Mouse (Mus musculus) monocyte, adult 2 months (primary cell): ENCODE results near the gene Tspan31.
A peak's percentile ranks its signal among the peaks of the same experiment; 100 is the strongest.
"Not testable (repeated sequence)": the region's sequence is repeated elsewhere in the genome, so short reads cannot be mapped to it uniquely, and the experiment has no call there.

Source experiments
- DNase-seq, 2 experiments: peaks; one replicate each; pipeline ENCODE4 v3.0.0; 2022; ENCODE audit warnings: low spot score in 2 of 2, low read depth in 1 of 2

Gene Tspan31

DNA sequence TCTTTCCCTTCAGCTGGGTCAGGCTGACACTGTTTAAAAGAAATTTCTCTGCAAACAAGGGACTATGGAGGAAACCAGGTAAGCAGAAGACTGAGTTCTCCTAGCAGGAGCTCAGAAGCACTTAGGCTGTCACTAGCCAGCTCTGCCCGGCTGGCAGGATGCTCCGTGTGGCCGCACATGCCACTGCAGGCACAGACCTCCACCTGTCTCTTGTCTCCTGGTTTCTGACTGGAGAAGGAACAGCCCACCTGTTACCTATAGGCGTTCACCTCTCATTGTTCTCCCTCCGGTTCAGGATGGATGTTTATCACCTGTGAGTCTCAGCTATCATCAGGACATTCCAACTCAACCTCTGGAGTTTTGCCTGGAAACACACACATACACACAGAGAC is 13.8 kb upstream of the Tspan31 start:
- DNase-seq = no peak

DNA sequence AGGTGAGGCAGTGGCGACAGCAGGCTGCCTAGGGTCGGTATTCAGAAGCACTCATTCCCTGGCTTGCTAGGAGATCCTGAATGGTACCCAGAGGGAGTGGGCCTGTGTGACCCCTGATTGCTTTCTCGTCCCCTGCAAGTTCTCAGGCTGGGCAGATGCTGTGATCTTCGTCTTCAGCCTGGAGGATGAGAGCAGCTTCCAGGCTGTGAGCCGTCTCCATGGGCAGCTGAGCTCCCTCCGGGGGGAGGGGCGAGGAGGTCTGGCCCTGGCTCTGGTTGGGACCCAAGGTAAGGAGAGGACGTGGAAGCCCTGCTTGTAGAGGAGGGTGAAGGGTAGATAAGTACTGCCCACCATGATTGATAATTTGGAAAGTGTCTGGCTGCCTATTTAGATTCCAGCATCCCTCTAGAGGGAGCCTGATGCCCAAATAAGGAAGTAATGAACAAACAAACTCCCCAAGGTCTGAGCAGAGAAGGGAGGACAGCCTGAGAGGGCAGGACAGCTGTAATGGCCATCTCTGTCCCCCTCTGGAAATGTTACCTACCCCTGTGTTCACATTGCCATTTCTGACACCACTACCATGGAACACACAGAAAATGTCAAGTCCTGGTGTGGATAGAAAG is 13.3 kb upstream of the Tspan31 start:
- no peak for DNase-seq

DNA sequence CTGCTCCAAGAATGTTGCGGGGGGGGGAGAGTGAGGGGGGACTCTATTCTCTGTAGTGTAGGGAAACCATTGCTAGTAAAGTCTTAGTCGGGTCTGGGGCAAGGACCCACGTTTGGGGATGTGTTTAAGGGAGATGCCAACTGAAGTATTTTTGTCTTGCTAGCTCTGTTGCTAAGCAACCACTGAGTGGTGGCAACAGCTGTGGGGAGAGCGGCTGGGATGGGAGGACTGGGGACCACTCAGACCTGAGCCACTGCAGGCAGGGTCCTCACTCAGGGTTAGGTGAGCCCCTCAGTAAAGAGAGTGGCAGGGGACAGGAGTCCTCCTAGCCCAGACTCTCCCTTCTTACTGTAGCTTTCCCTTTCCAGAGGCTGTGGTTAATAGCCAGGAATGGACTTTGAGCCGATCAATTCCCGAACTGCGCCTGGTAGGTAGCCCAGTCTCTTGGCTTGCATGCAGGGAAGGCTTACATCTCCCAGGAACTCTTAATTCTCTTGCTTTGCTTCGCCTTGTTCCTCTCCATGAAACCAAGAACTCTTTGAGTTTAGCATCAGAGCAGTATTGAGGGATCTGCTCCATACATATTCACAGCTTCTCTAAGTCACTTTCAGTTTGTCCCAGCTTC is 12.0 kb upstream of the Tspan31 start:
- no peak for DNase-seq

DNA sequence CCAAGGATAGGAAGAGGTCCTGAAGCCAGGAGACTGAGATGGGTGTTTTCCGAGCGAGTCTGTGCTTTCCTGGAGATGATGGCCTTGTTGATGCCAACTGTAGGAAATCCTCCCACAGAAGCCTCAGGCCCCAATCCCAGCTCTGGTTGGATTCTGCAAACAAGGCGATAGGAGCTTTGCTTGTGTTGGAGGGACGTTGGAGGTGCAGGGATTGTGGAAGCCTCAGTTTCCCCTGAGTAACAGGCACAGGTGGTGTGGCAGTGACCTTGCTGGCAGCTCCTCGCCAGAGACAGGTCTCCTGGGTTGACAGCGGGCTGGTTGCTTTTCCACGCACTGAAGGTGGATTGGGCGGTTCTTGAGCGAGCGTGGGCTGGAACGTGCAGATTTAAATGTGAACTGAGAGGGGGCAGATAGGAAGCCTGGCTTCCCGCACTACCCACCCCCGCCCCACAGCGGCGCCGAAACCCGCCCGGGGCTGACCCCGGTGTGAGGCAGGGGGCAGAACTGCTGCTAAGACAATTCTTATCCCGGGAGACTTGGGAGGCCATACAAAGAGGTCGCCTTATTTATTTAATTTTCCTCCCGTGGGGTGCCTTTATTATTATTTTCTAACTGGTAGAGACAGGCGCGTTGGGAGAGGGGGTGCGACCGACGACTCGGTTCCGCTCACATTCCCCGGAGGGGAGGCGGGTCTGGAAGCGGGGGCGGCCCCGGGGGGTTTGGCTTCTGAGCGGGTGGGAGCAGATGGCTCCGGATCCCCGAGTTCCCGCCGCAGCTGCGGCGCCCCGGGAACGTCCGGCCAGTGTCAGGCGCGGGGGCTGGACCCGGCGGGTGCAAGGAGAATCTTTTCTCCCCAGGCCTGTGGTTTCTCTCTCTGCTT is 11.1 kb upstream of the Tspan31 start:
- DNase-seq = no peak

DNA sequence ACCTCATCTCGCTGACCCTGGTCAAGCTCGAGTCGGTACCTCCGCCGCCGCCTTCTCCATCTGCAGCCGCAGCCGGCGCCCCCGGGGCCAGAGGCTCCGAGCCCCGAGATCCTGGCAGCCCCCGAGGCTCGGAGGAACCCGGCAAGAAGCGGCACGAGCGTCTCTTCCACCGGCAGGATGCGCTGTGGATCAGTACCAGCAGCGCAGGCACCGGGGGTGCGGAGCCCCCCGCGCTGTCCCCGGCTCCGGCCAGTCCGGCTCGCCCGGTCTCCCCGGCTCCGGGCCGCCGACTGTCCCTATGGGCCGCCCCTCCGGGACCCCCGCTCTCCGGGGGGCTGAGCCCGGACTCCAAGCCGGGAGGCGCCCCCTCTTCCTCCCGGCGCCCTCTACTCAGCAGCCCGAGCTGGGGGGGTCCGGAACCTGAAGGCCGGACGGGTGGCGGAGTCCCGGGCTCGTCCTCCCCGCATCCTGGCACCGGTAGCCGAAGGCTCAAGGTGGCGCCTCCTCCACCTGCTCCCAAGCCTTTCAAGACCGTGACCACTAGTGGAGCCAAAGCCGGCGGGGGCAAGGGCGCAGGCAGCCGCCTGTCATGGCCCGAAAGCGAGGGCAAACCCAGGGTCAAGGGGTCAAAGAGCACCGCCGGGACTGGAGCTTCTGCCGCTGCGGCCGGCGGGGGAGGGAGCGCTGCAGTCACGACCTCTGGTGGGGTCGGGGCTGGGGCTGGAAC is 9.8 kb upstream of the Tspan31 start:
- DNase-seq = no peak

DNA sequence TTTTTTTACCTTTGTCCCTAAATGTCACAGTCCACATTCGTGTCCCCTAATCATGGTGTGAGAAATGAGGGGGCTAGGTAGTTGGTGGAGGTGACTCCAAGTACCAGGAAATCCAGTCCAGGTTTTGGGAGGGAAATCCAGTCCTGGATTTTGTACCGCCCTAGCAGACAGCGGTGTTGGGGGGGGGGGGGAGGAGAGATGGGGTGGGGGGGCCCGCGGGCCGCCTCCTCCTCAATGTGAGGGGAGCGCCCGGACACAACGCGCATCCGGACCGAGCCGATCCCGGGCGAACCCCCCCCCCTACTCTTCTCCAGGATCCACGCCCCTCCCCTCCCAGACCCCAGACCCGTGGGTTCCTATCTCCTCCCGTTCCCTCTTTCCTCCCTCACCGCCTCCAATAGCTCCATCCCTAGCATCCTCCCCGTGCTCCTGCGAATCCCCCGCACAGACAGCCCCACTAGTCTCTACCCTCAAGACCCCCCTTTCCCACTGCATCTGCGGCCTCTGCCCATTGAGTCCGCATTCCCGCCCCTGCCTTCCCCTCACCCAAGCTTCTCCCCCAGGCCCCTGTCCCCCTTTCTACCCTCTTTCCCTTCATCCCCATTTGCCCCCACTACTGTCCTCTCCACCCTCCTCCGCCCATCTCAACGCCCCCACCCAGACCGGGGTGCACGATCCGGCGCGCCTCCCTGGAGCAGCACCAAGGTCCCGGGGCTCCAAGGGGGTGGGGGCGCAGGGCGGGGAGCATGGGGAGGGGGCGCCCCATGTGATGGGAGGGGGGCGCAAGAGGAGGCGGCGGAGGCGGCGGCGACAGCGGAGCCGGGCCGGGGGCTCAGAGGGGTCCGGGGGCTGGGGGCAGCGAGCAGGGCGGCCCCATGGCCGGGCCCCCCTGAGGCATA is 8.9 kb upstream of the Tspan31 start:
- DNase-seq = no peak

DNA sequence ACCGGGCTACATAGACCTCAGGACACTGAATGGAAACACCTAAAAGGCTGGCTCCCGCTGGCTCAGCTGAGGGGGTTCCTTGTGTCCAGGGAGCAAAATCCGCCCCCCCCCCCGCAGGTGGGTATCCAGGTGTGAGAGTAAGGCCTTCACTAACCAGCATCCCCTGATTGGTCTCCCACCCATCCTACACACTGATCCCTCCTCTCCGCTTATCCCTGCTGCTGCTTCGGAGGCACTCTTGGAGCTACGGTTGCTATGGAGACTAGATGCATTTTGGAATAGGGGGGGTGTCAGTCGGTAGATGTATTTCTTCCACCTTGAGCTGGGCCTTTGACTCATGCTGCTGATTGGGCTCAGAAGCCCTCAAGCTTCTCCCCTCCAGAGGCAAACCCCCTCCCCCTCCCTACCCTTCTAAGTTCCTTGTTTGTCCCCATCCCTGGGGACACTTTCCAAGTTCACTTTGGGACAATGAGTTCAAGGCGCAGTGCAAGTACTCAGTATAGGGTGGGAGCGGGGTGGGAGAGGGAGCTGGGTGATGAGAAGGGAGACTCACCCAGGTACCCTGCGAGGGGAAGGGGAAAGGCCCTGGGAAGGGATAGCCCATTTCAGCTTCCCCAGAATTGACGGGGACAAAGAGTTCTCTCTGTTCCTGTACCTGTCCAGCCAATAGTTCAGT is 8.1 kb upstream of the Tspan31 start:
- DNase-seq = no peak

DNA sequence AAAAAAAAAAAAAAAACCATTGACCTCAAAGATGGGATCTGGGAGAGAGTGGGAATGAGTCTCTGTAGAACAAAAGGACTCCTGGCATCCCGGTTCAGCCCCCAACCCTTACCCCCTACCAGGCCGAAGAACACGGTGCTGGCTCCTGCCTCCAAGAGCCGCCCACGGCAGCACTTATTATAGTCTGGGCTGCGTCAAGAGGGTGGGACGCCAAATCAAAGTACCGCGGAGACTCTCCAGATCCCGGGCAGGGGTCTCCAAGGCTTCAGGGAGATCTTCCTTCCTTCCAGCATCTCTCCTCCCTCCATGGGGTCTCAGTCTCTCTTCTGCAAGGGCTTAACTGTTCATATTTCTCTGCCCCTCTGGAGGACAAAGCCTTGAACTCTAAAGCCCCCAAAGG is 7.5 kb upstream of the Tspan31 start:
- no peak for DNase-seq

DNA sequence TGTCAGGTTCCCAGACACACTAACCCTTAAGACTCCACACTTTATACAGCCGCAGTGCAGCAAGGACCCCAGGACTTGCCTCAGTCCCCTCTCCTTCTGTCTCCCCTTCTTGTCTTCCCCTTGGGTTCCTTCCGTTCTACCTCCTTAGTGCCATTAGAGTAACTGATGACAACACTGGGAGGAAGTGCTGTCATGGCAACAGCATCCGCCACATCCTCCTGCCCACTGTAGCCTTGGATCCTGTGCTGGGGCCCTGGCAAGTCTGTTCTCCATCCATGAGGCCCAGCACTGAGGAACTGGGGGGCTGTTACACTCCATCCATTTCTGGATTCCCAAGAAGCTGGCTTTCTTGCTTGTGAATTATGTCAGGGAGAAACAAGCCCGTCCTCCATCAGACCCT is 6.0 kb upstream of the Tspan31 start:
- DNase-seq = peak in 1 of 2 experiments; percentile 16

DNA sequence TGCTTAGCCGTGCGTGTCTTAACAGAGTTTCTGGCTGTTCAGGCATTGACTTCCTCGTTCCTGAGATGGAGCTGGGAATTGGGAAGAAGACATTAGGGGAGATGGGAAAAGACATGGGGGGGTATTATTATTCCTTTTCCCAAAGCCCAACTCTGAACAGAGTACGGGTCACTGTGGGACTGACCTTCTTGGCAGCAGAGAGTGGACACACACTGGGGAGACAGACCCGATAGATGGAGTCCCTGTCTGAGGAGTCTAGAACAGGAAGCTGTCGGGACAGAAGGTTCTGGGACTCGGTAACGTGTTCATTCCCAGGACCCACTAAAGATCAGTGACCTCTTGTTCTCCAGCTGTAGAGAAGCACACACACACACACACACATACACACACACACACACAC is 5.6 kb upstream of the Tspan31 start:
- DNase-seq = no peak

DNA sequence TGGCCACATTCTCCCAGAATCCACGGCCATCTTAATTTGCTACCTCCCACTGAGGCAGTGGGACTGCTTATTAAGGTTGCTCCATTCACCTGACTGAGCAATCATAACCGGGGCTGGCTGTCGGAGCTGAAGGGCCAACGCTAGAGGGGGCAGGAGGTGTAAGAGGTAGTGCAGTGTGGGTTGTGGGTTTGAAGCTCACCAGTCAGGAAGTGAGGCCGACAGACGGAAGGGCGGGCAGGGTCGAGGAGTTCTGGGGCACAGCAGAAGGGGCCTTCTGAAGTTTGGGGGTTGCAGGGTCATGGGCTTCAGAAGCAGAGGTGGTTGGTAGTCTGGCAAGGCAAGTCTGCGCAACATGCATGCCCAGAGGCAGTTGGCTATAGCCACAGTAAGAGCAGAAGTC is 5.0 kb upstream of the Tspan31 start, which contains the start of gene Agap2:
Gene Agap2 (plus strand): TSS at position 205 of the 400 bp plus-strand sequence.
- peak in 1 of 2 experiments; percentile 33 for DNase-seq

DNA sequence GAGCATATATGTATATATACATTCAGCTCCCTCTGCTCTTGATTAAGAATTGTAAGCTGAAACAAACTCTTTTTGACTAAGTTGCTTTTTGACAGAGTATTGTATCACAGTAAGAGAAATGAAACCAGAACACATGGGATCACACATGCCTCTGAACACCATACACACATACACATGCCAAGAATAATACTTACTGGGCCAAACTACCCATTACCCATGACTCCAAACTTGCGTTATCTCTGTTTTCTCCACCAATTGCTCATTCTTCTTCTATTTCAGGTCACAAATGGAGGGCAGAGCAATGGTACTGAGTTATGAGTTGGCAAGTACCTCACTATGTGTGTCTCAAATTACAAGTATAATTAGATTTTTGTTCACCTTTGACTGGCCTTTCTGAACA is 3.9 kb upstream of the Tspan31 start:
- no peak for DNase-seq

DNA sequence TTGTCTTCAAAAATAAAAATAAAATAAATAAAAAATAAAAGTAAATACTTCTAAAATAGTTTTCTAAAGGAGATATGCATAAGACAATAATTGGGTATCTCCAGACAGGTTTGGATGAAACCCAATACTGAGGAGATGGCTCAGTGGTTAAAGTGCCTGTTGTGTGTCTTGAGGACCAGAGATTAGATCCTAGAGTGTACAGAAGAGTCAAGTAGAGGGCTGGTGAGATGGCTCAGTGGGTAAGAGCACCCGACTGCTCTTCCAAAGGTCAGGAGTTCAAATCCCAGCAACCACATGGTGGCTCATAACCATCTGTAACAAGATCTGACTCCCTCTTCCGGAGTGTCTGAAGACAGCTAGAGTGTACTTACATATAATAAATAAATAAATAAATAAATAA is 2.9 kb upstream of the Tspan31 start:
- not testable (repeated sequence) for DNase-seq

DNA sequence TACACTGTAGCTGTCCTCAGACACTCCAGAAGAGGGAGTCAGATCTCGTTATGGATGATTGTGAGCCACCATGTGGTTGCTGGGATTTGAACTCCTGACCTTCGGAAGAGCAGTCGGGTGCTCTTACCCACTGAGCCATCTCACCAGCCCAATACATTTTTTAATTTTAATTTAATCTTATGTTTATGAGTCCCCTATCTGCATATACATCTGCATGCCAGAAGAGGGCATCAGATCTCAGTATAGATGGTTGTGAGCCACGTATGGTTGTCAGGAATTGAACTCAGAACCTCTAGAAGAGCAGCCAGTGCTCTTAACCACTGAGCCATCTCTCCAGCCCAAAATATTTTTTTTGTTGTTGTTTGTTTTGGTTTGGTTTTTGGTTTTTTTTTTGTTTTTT is 2.2 kb upstream of the Tspan31 start:
- DNase-seq = not testable (repeated sequence)

DNA sequence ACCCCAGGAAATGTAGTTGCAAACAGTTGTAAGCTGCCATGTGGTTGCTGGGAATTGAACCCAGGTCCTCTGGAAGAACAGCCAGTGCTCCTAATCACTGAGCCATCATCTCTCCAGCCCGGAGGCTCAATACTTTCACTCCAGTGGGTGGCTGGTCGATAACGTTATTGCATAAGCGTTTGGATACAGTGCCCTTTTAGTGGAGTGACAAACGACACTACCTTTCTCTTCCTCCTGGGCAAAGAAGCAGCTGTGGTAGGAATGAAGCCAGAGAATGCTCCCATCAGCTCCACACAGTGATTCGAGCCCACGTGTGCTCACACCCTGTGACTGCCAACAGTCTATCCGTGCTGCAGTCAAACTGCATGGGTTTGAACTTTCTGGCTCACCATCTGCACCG is 1.1 kb upstream of the Tspan31 start:
- no peak for DNase-seq

DNA sequence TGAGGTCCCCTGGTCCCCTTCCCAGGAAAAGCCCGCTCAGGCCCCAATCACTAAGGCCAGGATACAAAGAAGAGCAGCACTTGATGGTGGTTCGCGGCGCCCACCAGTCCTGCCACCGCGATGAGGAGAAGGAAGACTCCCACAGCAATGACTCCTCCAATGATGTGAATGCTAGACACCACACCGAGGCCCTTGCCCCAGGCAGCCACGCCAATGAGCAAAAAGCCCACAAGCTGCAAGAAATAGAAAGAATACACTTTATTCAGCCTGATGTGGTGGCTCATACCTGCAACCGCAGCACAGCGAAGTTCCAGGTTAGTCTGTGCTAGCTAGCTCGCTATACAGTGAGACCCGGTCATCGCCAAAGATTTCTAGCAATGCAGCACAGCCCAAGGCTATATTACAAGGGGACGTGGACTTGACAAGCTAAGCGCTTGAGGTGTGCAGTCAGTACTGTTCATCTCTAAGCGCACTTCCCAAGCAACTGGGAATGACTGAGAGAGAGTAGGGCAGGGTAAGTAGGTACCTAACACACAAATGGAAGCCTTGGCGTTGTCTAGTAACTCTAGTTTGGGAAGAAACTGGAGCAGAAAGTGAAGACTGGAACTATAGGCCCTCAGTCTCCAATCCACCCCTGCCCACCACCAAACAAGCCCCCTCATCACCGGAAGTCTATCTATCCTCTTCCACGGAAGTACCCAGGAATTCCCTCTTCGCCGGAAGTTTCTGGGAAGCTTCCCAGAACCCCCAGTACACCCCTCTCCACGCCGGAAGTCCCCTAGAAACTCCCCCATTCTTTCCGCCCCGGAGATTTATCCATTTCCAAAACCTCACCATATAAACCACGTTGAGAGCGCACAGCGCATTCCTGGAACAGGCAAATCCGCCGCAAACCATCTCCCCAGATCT is 529 bp downstream of the Tspan31 start:
- no peak for DNase-seq

DNA sequence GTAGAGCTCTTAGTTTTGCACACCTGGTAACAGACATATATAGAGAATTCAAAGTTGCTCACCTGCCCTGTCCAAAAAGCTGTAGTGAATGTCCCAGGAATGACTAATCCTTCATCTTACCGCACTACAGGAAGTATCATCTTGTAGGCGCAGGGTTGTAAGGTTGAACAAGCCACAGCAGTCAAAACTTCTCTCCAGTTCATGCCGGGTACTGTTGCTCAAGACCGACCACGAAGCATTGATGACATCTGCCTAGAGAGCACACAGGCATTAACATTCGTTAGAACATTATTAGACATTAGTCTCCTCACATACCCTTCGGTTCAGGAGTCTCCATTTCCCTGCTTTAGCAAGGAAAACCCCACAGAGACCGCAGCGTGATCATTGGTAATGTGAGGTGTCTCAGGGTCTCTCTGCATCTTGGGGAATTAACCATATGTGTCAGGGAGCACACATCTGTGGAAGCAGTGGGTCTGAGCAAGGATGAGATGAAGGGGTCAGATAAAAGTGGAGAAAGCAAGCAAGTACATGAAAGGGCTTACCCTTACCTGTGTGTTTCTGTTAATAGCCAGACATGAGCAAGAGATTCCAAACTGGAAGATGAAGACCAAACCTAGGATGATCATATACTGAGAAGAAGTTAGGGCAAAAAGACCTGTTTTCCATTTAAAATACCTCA is 1.6 kb downstream of the Tspan31 start:
- no peak for DNase-seq

DNA sequence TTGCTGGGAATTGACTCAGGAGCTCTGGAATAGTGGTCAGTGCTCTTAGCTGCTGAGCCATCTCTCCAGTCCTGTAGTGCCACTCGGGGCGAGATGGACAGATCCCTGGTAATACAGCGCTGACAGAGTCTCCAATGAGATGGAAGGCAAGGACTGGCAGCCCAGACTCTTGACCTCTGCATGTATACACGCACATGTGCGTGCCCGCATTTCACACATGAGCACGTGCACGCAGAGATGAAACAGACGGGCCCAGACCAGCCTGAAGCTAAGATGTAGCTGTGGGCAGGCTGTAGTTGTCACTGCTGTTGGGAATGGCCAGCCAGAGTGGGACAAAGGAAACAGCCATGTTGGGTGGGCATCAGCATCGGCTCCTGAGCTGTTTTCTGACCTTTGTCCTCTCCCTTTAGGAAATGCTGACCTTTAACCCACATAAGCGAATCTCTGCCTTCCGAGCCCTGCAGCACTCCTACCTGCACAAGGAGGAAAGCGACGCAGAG is 3.5 kb downstream of the Tspan31 start:
- DNase-seq = no peak
